Mouse (Mus musculus) spleen, adult 12 weeks (tissue): ENCODE data around the gene Fbxo44.
"Not testable (repeated sequence)": the region's sequence is repeated elsewhere in the genome, so short reads cannot be mapped to it uniquely, and the experiment has no call there.

Experiments
- DNase-seq: peaks from one replicate; pipeline ENCODE4 v3.0.0; 2022; ENCODE audit warnings: low spot score

Gene Fbxo44

GRCm38 (mm10) chr4:148130133-148130532 lies 30.1 kb downstream of the Fbxo44 start, which contains the start of gene Mad2l2:
Gene Mad2l2, plus strand, starts transcription at chr4:148130384.
- no peak for DNase-seq

DNA sequence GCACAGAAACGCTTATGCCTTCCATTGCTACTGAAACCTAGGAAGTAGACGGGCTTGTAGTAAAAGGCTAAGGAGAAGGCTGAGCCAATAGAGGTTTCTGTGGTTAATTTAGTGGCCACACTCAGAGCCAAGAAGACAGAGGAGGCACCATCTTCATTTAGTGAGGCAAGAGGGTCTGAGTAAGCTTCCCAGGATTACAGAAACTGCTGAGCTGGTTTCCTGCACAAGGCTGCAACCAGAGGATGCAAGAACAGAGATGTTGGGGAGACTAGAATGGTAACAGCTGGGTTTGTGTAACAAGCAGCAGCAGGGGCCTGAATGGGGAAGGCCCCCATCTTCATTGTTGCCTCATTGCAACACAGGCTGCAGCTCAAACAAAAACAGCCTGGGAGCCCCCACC lies 31.6 kb downstream of the Fbxo44 start:
- DNase-seq: no peak

DNA sequence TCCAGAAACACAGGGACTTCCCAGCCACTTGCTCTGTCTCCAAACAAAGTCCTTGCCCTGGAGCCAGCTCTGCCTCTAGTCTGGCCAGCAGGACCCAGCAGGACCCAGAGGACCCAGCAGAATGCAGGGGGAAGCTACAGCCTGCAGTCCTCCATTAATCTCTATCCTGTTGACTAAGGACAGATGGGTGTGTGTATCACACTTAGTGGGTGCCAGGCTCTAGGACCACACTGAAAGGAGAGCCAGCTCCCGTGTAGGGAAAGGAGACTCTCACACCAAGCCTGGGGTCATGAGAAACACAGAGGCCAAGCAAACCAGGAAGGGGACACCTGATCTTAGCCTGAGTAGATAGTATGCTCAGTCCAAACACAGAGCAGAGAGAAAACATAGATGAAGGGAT lies 32.0 kb downstream of the Fbxo44 start:
- no peak for DNase-seq

GRCm38 (mm10) chr4:148122694-148123066 lies 37.6 kb downstream of the Fbxo44 start:
- no peak for DNase-seq

DNA sequence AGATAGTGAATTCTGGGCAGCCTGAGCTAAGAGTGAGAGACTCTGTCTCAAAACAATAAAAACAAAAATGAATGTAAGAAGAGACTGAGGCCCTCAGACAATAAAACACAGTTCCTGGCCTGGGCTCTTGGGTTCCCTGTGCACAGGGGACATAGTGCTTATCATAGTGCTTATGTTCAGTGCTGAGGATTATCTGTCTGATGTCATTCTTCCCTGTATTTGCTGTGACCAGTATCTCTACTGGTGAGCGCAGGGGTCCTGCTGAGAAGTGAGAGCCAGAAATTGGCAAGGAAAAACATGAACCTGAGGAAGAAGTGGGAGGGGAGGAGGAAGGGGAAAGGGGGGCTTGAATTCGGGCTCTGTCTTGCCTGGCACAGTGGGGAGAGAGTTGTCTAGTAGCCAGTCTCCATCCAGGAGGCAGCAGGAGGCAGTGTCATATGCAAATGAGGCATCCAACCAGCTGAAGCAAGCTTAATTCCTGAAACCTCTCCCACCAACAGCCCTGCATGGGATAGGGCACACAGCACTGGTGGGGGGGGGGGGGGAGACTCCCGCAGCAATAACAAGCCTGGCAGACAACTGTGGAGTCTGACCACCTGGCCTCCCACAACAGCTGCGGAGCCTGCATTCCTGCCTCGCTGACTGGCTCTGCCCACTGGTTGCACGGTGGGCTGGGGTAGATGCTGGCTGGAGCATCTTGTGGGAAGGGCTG lies 38.1 kb downstream of the Fbxo44 start:
- no peak for DNase-seq

GRCm38 (mm10) chr4:148121362-148121761 lies 38.9 kb downstream of the Fbxo44 start:
- DNase-seq: no peak

- no peak for DNase-seq
Measured at GRCm38 (mm10) chr4:148120555-148120954, 39.7 kb downstream of the Fbxo44 start.

- not testable (repeated sequence) for DNase-seq
Measured at GRCm38 (mm10) chr4:148119578-148119977, 40.7 kb downstream of the Fbxo44 start.

GRCm38 (mm10) chr4:148117392-148117791 lies 42.9 kb downstream of the Fbxo44 start:
- no peak for DNase-seq

DNA sequence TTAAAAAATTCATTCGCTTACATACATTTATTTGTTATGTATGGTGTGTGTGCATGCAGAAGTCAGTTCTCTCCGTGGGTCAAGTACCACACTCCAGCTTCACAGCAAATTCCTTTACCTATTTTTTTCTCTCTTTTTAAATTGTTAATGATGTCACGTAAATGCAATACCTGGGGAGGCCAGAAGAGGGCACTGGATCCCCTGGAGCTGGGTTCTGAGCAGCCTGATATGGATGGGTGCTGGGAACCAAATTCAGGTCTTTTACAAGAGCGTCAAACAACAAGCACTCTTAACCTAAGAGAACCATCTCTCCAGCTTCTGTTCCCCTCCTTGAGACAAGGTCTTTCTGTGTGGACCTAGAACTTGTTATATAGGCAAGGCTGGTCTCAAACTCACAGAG lies 43.6 kb downstream of the Fbxo44 start:
- DNase-seq: no peak

- DNase-seq: no peak
Measured at GRCm38 (mm10) chr4:148115467-148115866, 44.8 kb downstream of the Fbxo44 start.

DNA sequence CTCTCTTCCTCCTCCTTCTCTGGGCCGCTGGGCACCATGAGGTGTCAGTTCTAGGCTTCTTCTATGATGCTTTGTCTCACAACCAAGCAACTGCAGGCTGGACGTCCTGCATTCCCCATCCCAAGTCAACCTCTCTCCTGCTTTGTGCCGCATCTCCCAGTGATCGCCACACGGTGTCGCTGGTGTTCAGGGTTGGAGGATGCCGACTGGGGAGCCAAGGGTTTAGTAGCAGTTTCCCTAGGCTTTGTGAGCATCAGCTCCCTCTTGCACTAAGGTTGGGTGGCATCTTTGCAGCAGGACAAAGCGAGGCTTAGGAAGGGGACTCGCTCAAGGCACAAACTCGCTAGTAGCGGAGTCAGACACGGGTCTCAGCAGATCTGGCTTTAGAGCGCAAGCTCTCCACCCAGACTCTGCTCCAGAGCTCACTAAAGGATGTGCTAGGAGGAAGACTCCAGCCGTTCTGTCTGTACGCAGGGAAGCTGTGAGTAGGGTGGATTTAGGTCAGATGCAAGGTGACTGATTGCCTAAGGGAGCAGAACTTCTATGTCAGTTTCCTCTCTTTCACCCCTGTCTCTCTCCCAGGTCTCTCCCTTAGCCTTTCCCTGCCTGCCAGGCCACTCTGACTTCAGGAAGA lies 45.4 kb downstream of the Fbxo44 start:
- DNase-seq: peak; percentile 59

DNA sequence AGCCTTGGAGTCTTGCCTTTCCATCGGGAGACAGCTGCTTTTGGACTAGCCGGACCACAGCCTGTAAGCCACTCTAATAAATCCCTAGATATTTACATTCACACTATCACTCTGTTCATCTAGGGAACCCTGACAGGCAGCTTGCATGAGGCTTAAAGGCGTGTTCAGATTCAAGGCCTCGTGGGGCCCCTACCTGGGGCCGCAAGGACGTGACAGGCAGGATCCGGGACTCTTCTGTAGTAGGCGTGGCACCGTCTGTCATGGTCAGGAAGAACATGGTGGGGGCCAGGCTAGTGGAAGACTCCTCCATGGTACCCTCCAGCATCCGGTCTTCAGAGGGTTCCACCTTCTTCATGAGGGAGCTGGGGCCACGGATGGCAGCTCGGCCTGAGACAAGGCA lies 47.8 kb downstream of the Fbxo44 start:
- no peak for DNase-seq

DNA sequence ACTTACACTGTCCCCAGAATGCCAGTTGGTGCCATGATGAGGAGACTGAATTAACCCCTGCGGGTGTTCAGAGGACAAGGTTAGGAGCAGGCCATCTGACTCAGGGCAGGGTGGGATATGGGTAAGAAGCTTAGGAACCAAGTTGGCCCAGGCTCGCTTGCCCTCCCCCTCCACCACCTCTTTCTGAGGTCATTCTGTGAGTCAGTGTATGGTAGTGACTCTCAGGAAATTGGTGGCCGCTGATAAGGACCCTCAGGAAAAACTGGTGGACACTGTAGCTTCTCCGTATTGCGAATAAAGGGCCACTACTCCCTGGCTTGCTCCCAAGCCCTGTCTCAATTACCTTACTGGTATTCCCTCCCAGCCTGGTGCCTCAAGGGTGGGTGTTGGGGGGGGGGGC lies 51.1 kb downstream of the Fbxo44 start:
- no peak for DNase-seq

DNA sequence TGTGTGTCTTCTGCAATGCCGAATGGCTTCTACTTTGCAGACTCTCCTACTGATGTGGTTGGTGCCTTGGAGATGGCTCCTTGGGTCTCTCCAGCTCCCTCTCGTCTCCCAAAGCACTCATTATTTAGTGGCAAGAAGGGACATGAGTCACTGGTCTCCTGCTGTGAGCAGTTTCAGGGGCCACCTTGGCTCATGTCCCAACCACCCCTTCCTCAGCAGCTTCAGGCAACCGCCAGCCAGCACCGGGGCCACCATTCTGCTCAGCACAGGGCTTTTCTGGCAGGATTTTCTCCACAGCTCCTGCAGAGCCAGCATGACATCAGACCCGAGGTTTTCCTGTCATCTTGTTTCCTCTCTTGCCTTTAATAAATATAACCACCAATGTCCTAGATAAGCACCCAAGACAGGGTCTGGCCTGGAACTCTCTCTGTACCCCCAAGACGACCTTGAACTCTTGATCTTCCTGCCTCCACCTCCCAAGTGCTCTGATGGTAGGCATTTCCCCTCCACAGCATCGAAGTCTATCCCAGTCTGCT lies 51.6 kb downstream of the Fbxo44 start:
- no peak for DNase-seq

DNA sequence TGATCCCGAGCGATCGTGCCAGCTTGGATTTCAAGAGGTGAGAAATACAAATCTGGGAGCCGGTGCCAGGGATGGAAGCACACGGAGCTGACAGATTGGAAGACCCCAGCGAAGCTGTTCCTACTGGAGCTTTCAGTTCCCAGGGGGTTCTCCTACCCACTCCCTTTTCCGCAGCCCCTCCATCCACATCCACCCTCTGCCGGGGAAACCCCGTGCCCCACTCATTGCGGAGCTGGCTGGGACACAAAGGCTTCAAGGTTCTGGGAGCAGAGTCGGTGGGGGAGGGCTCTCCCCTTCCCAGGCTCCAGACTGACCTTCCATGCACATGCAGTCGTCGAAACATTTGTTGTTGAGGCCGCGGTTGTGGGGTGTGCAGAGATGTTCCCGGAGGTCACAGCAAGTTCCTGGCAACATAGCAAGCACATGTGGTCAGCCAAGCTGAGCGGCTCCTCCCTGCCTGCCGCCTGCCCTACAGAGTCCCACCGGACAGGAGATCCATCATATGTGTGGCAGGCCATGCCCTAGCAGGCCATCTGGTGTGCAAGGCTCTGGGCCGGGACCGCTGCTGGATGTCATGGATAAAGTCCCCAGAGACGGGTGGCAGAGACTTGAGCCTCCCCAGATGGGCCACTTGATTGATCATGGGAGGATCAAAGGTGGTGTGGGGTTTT lies 52.5 kb downstream of the Fbxo44 start:
- DNase-seq: no peak

- DNase-seq: no peak
Measured at GRCm38 (mm10) chr4:148104146-148104545, 56.1 kb downstream of the Fbxo44 start.
